Comparison of ENCODE assay signal across 32 mouse cellular contexts in the genomic region with DNA sequence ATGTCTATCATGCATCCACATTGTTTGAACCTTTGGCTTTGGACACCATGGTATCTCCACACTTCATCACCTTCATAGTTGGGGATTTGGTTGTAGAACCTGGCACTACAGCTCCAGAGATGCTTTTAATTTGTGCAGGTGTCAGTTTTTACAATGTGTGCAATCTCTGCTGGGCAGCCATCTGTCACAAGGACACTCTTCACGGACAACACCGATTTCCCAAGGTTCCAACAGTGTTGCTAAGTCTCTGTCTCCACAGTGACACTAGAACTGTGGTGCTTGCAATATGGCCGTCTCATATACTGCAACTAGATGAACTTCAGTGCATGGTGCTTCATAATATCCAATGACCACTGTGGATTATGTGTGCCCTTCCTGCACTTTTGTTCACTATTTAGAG.
DNase-seq lines count a peak whose midpoint lies in the region; ATAC-seq and TF ChIP-seq lines count a peak whose summit lies in the region.
"Had no signal": no experiment of that assay in that cellular context is flagged by ENCODE, and none has a peak within 500 bp of the region (broad histone marks: within the 10 kb centered on the region; RNA-seq: fewer than 3 reads in every experiment).

No protein-coding gene starts in this region.

- no peak overlapping the region for H3K4me3 ChIP-seq in midbrain, embryonic 11.5 days (ENCODE audit: low read depth, low read length)
- no peak overlapping the region for H3K4me3 ChIP-seq in midbrain, embryonic 10.5 days
- H3K4me3 ChIP-seq in layer of hippocampus, adult 2 months = no peak overlapping the region
- H3K4me3 ChIP-seq: embryonic facial prominence, embryonic 13.5 days; forebrain, embryonic 10.5 days; forebrain, embryonic 15.5 days; heart, embryonic 13.5 days; hindbrain, embryonic 10.5 days; intestine, embryonic 15.5 days; midbrain, embryonic 12.5 days; neural tube, embryonic 15.5 days had no signal

- no peak overlapping the region for H3K4me2 ChIP-seq in midbrain, embryonic 11.5 days
- H3K4me2 ChIP-seq: embryonic facial prominence, embryonic 13.5 days; forebrain, embryonic 15.5 days; heart, embryonic 13.5 days; intestine, embryonic 15.5 days; lung, embryonic 14.5 days; midbrain, embryonic 12.5 days; neural tube, embryonic 15.5 days had no signal

- WGBS in midbrain, embryonic 11.5 days = 95% methylated on average over 3 of the region's 3 CpGs
- 92% methylated on average over 3 of the region's 3 CpGs for WGBS in midbrain, embryonic 10.5 days

- H3K9ac ChIP-seq in midbrain, embryonic 11.5 days (ENCODE audit: low read length) = no peak overlapping the region
- H3K9ac ChIP-seq: embryonic facial prominence, embryonic 13.5 days; forebrain, embryonic 15.5 days; heart, embryonic 13.5 days; intestine, embryonic 15.5 days; liver, embryonic 14.5 days; lung, embryonic 14.5 days; midbrain, embryonic 12.5 days; neural tube, embryonic 15.5 days had no signal

- no peak overlapping the region for H3K27ac ChIP-seq in midbrain, embryonic 11.5 days (ENCODE audit: low read depth, low read length)
- H3K27ac ChIP-seq in midbrain, embryonic 10.5 days (replicated peaks) = no peak overlapping the region
- H3K27ac ChIP-seq in layer of hippocampus, adult 2 months = no peak overlapping the region
- H3K27ac ChIP-seq: embryonic facial prominence, embryonic 13.5 days; forebrain, embryonic 10.5 days; forebrain, embryonic 15.5 days; heart, embryonic 13.5 days; hindbrain, embryonic 10.5 days; intestine, embryonic 15.5 days; kidney, postnatal 0 days; liver, embryonic 14.5 days; midbrain, embryonic 12.5 days; neural tube, embryonic 15.5 days had no signal

- no peak for TF ChIP-seq CTCF in layer of hippocampus, adult 2 months (conservative IDR thresholded peaks at IDR 0.05)

- H3K9me3 ChIP-seq in midbrain, embryonic 11.5 days (ENCODE audit: control insufficient read depth, low read length) = no peaks in the 10 kb centered on the region
- H3K9me3 ChIP-seq in midbrain, embryonic 10.5 days (replicated peaks) = no peaks in the 10 kb centered on the region
- H3K9me3 ChIP-seq: embryonic facial prominence, embryonic 13.5 days; forebrain, embryonic 10.5 days; forebrain, embryonic 15.5 days; heart, embryonic 13.5 days; hindbrain, embryonic 10.5 days; intestine, embryonic 15.5 days; midbrain, embryonic 12.5 days; neural tube, embryonic 15.5 days had no signal

- no peaks in the 10 kb centered on the region for H3K36me3 ChIP-seq in midbrain, embryonic 11.5 days (ENCODE audit: control insufficient read depth, insufficient read depth, low read length)
- H3K36me3 ChIP-seq in midbrain, embryonic 10.5 days = no peaks in the 10 kb centered on the region
- H3K36me3 ChIP-seq: embryonic facial prominence, embryonic 13.5 days; forebrain, embryonic 10.5 days; forebrain, embryonic 15.5 days; heart, embryonic 13.5 days; hindbrain, embryonic 10.5 days; intestine, embryonic 15.5 days; midbrain, embryonic 12.5 days; neural tube, embryonic 15.5 days had no signal

- no peak for ATAC-seq in midbrain, embryonic 11.5 days (ENCODE audit: low FRiP score)
- ATAC-seq: activated CD4-positive, CD25-positive, alpha-beta regulatory T cell, adult 4 months; forebrain, embryonic 15.5 days; hindbrain, embryonic 16.5 days; intestine, embryonic 15.5 days had no signal

- H3K4me1 ChIP-seq in midbrain, embryonic 11.5 days (ENCODE audit: control insufficient read depth, insufficient read depth, low read length) = no peaks in the 10 kb centered on the region
- H3K4me1 ChIP-seq in midbrain, embryonic 10.5 days = no peaks in the 10 kb centered on the region
- H3K4me1 ChIP-seq: embryonic facial prominence, embryonic 13.5 days; forebrain, embryonic 10.5 days; intestine, embryonic 15.5 days; midbrain, embryonic 12.5 days; neural tube, embryonic 15.5 days had no signal

- DNase-seq in midbrain, embryonic 11.5 days (ENCODE audit: low spot score, missing footprints) = peak; percentile 56
- DNase-seq in midbrain, embryonic 10.5 days (ENCODE audit: low spot score) = no peak
- peak; percentile 68 to 76 for DNase-seq in cerebellum, adult 18-20 months
- peak; percentile 82 for DNase-seq in cerebellum, adult 9-11 months
- no peak for DNase-seq in thymus, postnatal 25 days
- DNase-seq in layer of hippocampus, adult 2 months (ENCODE audit: low spot score in 2 of 2) = no peak
- no peak for DNase-seq in gastrocnemius, adult 18-20 months (ENCODE audit: low spot score)
- DNase-seq: adrenal gland, adult 8-10 months; B cell, adult 2 months; heart, postnatal 14 days; kidney, adult 2 months; kidney, postnatal 4 days; layer of hippocampus, postnatal 36 days; liver; lung, embryonic 14.5 days; lung, postnatal 14 days; right cerebral cortex, adult 18-20 months; spleen, adult 18-20 months; thymus, postnatal 14 days had no signal

- H3K27me3 ChIP-seq in midbrain, embryonic 11.5 days (ENCODE audit: control insufficient read depth, insufficient read depth, low read length) = no peaks in the 10 kb centered on the region
- no peaks in the 10 kb centered on the region for H3K27me3 ChIP-seq in midbrain, embryonic 10.5 days (ENCODE audit: low read depth, poor library complexity, severe bottlenecking)
- H3K27me3 ChIP-seq: CH12.LX; embryonic facial prominence, embryonic 13.5 days; forebrain, embryonic 15.5 days; heart, embryonic 13.5 days; intestine, embryonic 15.5 days; midbrain, embryonic 12.5 days; neural tube, embryonic 15.5 days had no signal

Comparison
In these comparisons a context has a peak if more than half of its experiments do, and no peak if none do; other contexts are left out.
1. DNase-seq: peak in midbrain, embryonic 11.5 days (single experiment), cerebellum, adult 18-20 months (2 of 2) and cerebellum, adult 9-11 months (single experiment); none in midbrain, embryonic 10.5 days (single experiment), thymus, postnatal 25 days (single experiment), layer of hippocampus, adult 2 months (0 of 2) and gastrocnemius, adult 18-20 months (single experiment).